Mouse (Mus musculus) bone marrow, adult 2 months (tissue): ENCODE results near the gene Rnaseh2a. TPM values are rescaled to one million over a fixed set of nuclear protein-coding genes. Genes with fewer than 3 reads are reported as not detected.

Experiments
- H3K27ac ChIP-seq: fragments of 200-500 bp; 2 replicates; pipeline ENCODE4 v1.5.1; 2012; ENCODE audit warnings: low read depth, mild to moderate bottlenecking, control low read depth, inconsistent platforms, low read length; ENCODE audit not compliant: control insufficient read depth, poor library complexity, insufficient read depth
- H3K4me1 ChIP-seq: fragments of 200-500 bp; 2 replicates; pipeline ENCODE4 v1.6.1; 2011; ENCODE audit warnings: low read length; ENCODE audit not compliant: control insufficient read depth, insufficient read depth
- H3K4me3 ChIP-seq: fragments of 200-500 bp; replicated peaks from 2 replicates; pipeline ENCODE3; 2011; ENCODE audit warnings: mild to moderate bottlenecking, low read depth, low read length, control low read depth; ENCODE audit not compliant: control insufficient read depth
- CTCF ChIP-seq: fragments of 200-500 bp; IDR thresholded peaks from 2 replicates; pipeline ENCODE4 v1.5.1; 2011; ENCODE audit warnings: low read length, control low read depth; ENCODE audit not compliant: control insufficient read depth, insufficient read depth
- POLR2A ChIP-seq: fragments of 200-500 bp; IDR thresholded peaks from 2 replicates; pipeline ENCODE4 v1.6.1; 2011; ENCODE audit warnings: low read depth, mild to moderate bottlenecking, control low read depth, low read length, borderline replicate concordance; ENCODE audit not compliant: control insufficient read depth
- WGBS: fragments of 180-500 bp; shearing (Covaris S2); methylation state at CpG from one replicate; pipeline ENCODE4 v1.1.7; 2018; 5-methylcytosine and 5-hydroxymethylcytosine counted together
- polyA plus RNA-seq: library from polyadenylated mRNA; stranded (reverse); fragments of >200 nt; gene quantifications from 2 replicates; pipeline ENCODE4 v1.2.4, GENCODE M21; 2011; ENCODE audit warnings: low replicate concordance; ENCODE audit not compliant: missing spikeins, insufficient read depth, insufficient read length

The Rnaseh2a gene
- polyA plus RNA-seq, 1 experiment: 40.8 TPM

GRCm38 (mm10) chr8:84980622-84981358 lies 11.2 kb upstream of the Rnaseh2a start:
- H3K4me3 ChIP-seq: no peak overlapping the region
- TF ChIP-seq POLR2A (no peak), CTCF (no peak)
- peaks cover 14% of the 10 kb centered on the region for H3K4me1 ChIP-seq
- 27% methylated on average over 11 of the region's 11 CpGs for WGBS
- peak overlapping the region; percentile 95 for H3K27ac ChIP-seq

GRCm38 (mm10) chr8:84979599-84980421 lies 10.2 kb upstream of the Rnaseh2a start:
- TF ChIP-seq CTCF (no peak), POLR2A (peak; percentile 49; the same call in 1 of the 2 replicates)
- Histone ChIP-seq H3K4me3 (peak overlapping the region; percentile 29), H3K4me1 (peaks cover 15% of the 10 kb centered on the region), H3K27ac (peak overlapping the region; percentile 95)
- WGBS: 2% methylated on average over 42 of the region's 42 CpGs

- H3K4me1 ChIP-seq: peaks cover 13% of the 10 kb centered on the region
- H3K27ac ChIP-seq: peak within 1 kb of the TSS; percentile 98
- WGBS: under 1% methylated on average over 63 of the region's 63 CpGs
- TF ChIP-seq CTCF (no peak), POLR2A (peak; percentile 100)
- H3K4me3 ChIP-seq: peak within 1 kb of the TSS; percentile 89
Observed at GRCm38 (mm10) chr8:84978248-84978940, 8.8 kb upstream of the Rnaseh2a start, which contains the start of gene Junb. Junb (minus strand) TSS chr8:84978718.

GRCm38 (mm10) chr8:84977435-84978247 lies 8.1 kb upstream of the Rnaseh2a start:
- peak overlapping the region; percentile 98 for H3K27ac ChIP-seq
- peak overlapping the region; percentile 89 for H3K4me3 ChIP-seq
- H3K4me1 ChIP-seq: peaks cover 11% of the 10 kb centered on the region
- under 1% methylated on average over 69 of the region's 70 CpGs for WGBS
- TF ChIP-seq POLR2A (peak; percentile 76; the same call in 1 of the 2 replicates), CTCF (no peak)

GRCm38 (mm10) chr8:84976763-84977434 lies 7.3 kb upstream of the Rnaseh2a start:
- H3K4me1 ChIP-seq: peaks cover 7% of the 10 kb centered on the region
- peak overlapping the region; percentile 89 for H3K4me3 ChIP-seq
- peak overlapping the region; percentile 98 for H3K27ac ChIP-seq
- 1% methylated on average over 25 of the region's 25 CpGs for WGBS
- TF ChIP-seq POLR2A (no peak), CTCF (no peak)

- WGBS: under 1% methylated on average over 61 of the region's 61 CpGs
- peak overlapping the region; percentile 98 for H3K27ac ChIP-seq
- peak overlapping the region; percentile 51 for H3K4me3 ChIP-seq
- TF ChIP-seq POLR2A (peak; percentile 79; the same call in 1 of the 2 replicates), CTCF (no peak)
- peaks cover 3% of the 10 kb centered on the region for H3K4me1 ChIP-seq
Observed at GRCm38 (mm10) chr8:84976031-84976762, 6.6 kb upstream of the Rnaseh2a start.

GRCm38 (mm10) chr8:84975434-84975833 lies 5.9 kb upstream of the Rnaseh2a start:
- no peak overlapping the region for H3K4me3 ChIP-seq
- H3K4me1 ChIP-seq: peaks cover 1% of the 10 kb centered on the region; the same call in 1 of the 2 replicates
- peak overlapping the region; percentile 98 for H3K27ac ChIP-seq
- WGBS: 30% methylated on average over 7 of the region's 7 CpGs
- TF ChIP-seq CTCF: peak; percentile 91
- no peak for TF ChIP-seq POLR2A
